Comparison of ENCODE assay signal across 8 mouse cellular contexts in genomic region chr13:67108821-67109206, GRCm38 (mm10). TPM values are rescaled to one million over a fixed set of nuclear protein-coding genes. Genes with fewer than 3 reads are reported as not detected.
DNase-seq lines count a peak whose midpoint lies in the region; ATAC-seq lines count a peak whose summit lies in the region.

No protein-coding gene starts in this region.

- no peak overlapping the region for H3K9ac ChIP-seq in heart, embryonic 12.5 days
- peak overlapping the region; percentile 53 for H3K9ac ChIP-seq in hindbrain, embryonic 16.5 days (ENCODE audit: low read depth, low read length)

- peaks cover 13% of the 10 kb centered on the region for H3K36me3 ChIP-seq in heart, embryonic 12.5 days
- H3K36me3 ChIP-seq in hindbrain, embryonic 16.5 days (ENCODE audit: control insufficient read depth, insufficient read depth, low read length), result peaks cover 2% of the 10 kb centered on the region; the same call in 1 of the 2 replicates

- no peaks in the 10 kb centered on the region for H3K9me3 ChIP-seq in heart, embryonic 12.5 days (replicated peaks)
- H3K9me3 ChIP-seq in hindbrain, embryonic 16.5 days (ENCODE audit: control insufficient read depth, low read length), result 0 out of 2 replicates have a peak, but pooled peaks cover 2% of the 10 kb centered on the region

- 4% methylated on average over 9 of the region's 9 CpGs for WGBS in heart, embryonic 12.5 days
- 6% methylated on average over 9 of the region's 9 CpGs for WGBS in hindbrain, embryonic 16.5 days

- H3K4me3 ChIP-seq in heart, embryonic 12.5 days, result peak overlapping the region; percentile 72
- peak overlapping the region; percentile 54 for H3K4me3 ChIP-seq in hindbrain, embryonic 16.5 days (ENCODE audit: low read length)

- H3K4me1 ChIP-seq in heart, embryonic 12.5 days (replicated peaks), result peaks cover 6% of the 10 kb centered on the region
- peaks cover 3% of the 10 kb centered on the region for H3K4me1 ChIP-seq in hindbrain, embryonic 16.5 days (ENCODE audit: control insufficient read depth, insufficient read depth, low read depth, low read length)

- ATAC-seq in heart, embryonic 12.5 days (ENCODE audit: insufficient number of reproducible peaks, low FRiP score), result peak; percentile 58
- peak; percentile 84 for ATAC-seq in hindbrain, embryonic 16.5 days
- ATAC-seq in megakaryocyte progenitor cell, adult 5-6 weeks (replicated peaks; ENCODE audit: poor library complexity), result peak; percentile 75

- peak overlapping the region; percentile 47 for H3K4me2 ChIP-seq in heart, embryonic 12.5 days
- H3K4me2 ChIP-seq in hindbrain, embryonic 16.5 days (ENCODE audit: low read length), result peak overlapping the region; percentile 86

- no peak for DNase-seq in heart, adult 9 months (ENCODE audit: low spot score in 2 of 2)
- peak; percentile 53 to 71 for DNase-seq in thymus, postnatal 36 days
- DNase-seq in thymus, postnatal 0 days (ENCODE audit: low spot score), result no peak
- peak; percentile 78 for DNase-seq in thymus, postnatal 4 days
- no peak for DNase-seq in yolk sac, embryonic 10.5 days (ENCODE audit: low spot score)

- H3K27me3 ChIP-seq in heart, embryonic 12.5 days (replicated peaks), result no peaks in the 10 kb centered on the region
- no peaks in the 10 kb centered on the region for H3K27me3 ChIP-seq in hindbrain, embryonic 16.5 days (replicated peaks; ENCODE audit: control insufficient read depth, insufficient read depth, low read length)

- no peak overlapping the region for H3K27ac ChIP-seq in heart, embryonic 12.5 days (ENCODE audit: poor library complexity, severe bottlenecking)
- peak overlapping the region; percentile 37; the same call in 1 of the 2 replicates for H3K27ac ChIP-seq in hindbrain, embryonic 16.5 days (ENCODE audit: low read depth, low read length)

RNA-seq across cellular contexts. Expression of gene Gm28557, which starts 0.4 kb away (rescaled TPM):
- polyA plus RNA-seq in heart, embryonic 12.5 days (2016; fragmentation: Nextera tagmentation; extraction: Ambion mirVana), result 2.1 TPM in 2 replicates
- polyA plus RNA-seq in thymus, postnatal 0 days (2015; fragmentation: Nextera tagmentation; extraction: Ambion mirVana), result 1.4 and 1.6 TPM in 2 replicates
- 1.1 and 2.0 TPM in 2 replicates for polyA plus RNA-seq in hindbrain, embryonic 16.5 days (2015; fragmentation: Nextera tagmentation; extraction: Ambion mirVana)
- total RNA-seq in megakaryocyte progenitor cell, adult 5-6 weeks (2015), result 2.1 and 3.0 TPM in 2 replicates
- total RNA-seq in megakaryocyte progenitor cell, adult 5-6 weeks (2017), result 3.9 and 4.6 TPM in 2 replicates

RNA-seq across cellular contexts. Expression of gene Rslcan18, which starts 7.2 kb away (rescaled TPM):
- polyA plus RNA-seq in heart, embryonic 12.5 days (2016; fragmentation: Nextera tagmentation; extraction: Ambion mirVana), result 0.31 and 0.56 TPM in 2 replicates
- 0.09 TPM in 1 of 2 replicates, not detected in the other for polyA plus RNA-seq in thymus, postnatal 0 days (2015; fragmentation: Nextera tagmentation; extraction: Ambion mirVana)
- polyA plus RNA-seq in hindbrain, embryonic 16.5 days (2015; fragmentation: Nextera tagmentation; extraction: Ambion mirVana), result 0.12 and 0.19 TPM in 2 replicates
- total RNA-seq in megakaryocyte progenitor cell, adult 5-6 weeks (2015), result 1.3 and 1.6 TPM in 2 replicates
- total RNA-seq in megakaryocyte progenitor cell, adult 5-6 weeks (2017), result 0.20 TPM in 1 of 2 replicates, not detected in the other

RNA-seq across cellular contexts. Expression of gene Zfp708, which starts 11.0 kb away (rescaled TPM):
- polyA plus RNA-seq in heart, embryonic 12.5 days (2016; fragmentation: Nextera tagmentation; extraction: Ambion mirVana), result 3.0 and 3.9 TPM in 2 replicates
- 5.3 and 5.7 TPM in 2 replicates for polyA plus RNA-seq in thymus, postnatal 0 days (2015; fragmentation: Nextera tagmentation; extraction: Ambion mirVana)
- polyA plus RNA-seq in hindbrain, embryonic 16.5 days (2015; fragmentation: Nextera tagmentation; extraction: Ambion mirVana), result 7.0 and 7.1 TPM in 2 replicates
- 5.6 and 6.9 TPM in 2 replicates for total RNA-seq in megakaryocyte progenitor cell, adult 5-6 weeks (2015)
- 1.0 and 4.0 TPM in 2 replicates for total RNA-seq in megakaryocyte progenitor cell, adult 5-6 weeks (2017)

RNA-seq across cellular contexts. Expression of gene Zfp759, which starts 12.6 kb away (rescaled TPM):
- polyA plus RNA-seq in heart, embryonic 12.5 days (2016; fragmentation: Nextera tagmentation; extraction: Ambion mirVana), result 1.1 and 1.2 TPM in 2 replicates
- 1.6 and 1.7 TPM in 2 replicates for polyA plus RNA-seq in thymus, postnatal 0 days (2015; fragmentation: Nextera tagmentation; extraction: Ambion mirVana)
- 4.6 and 5.0 TPM in 2 replicates for polyA plus RNA-seq in hindbrain, embryonic 16.5 days (2015; fragmentation: Nextera tagmentation; extraction: Ambion mirVana)
- total RNA-seq in megakaryocyte progenitor cell, adult 5-6 weeks (2015), result 4.1 and 4.7 TPM in 2 replicates
- total RNA-seq in megakaryocyte progenitor cell, adult 5-6 weeks (2017), result 4.3 and 8.5 TPM in 2 replicates

RNA-seq across cellular contexts. Expression of gene Zfp712, which starts 47.8 kb away (rescaled TPM):
- 2.7 and 2.8 TPM in 2 replicates for polyA plus RNA-seq in heart, embryonic 12.5 days (2016; fragmentation: Nextera tagmentation; extraction: Ambion mirVana)
- 3.7 and 3.8 TPM in 2 replicates for polyA plus RNA-seq in thymus, postnatal 0 days (2015; fragmentation: Nextera tagmentation; extraction: Ambion mirVana)
- polyA plus RNA-seq in hindbrain, embryonic 16.5 days (2015; fragmentation: Nextera tagmentation; extraction: Ambion mirVana), result 6.7 and 7.0 TPM in 2 replicates
- total RNA-seq in megakaryocyte progenitor cell, adult 5-6 weeks (2015), result 4.6 and 6.0 TPM in 2 replicates
- total RNA-seq in megakaryocyte progenitor cell, adult 5-6 weeks (2017), result 4.1 and 5.3 TPM in 2 replicates

Comparison
In these comparisons a context has a peak if more than half of its experiments do, and no peak if none do; other contexts are left out.
1. DNase-seq: peak in thymus, postnatal 36 days (2 of 2) and thymus, postnatal 4 days (single experiment); none in heart, adult 9 months (0 of 2), thymus, postnatal 0 days (single experiment) and yolk sac, embryonic 10.5 days (single experiment).
2. Peak in every context shown above with its lines, with median percentiles within 50 percentile points of each other: ATAC-seq.